Comparison of ENCODE assay signal across 15 mouse cellular contexts in the genomic region with DNA sequence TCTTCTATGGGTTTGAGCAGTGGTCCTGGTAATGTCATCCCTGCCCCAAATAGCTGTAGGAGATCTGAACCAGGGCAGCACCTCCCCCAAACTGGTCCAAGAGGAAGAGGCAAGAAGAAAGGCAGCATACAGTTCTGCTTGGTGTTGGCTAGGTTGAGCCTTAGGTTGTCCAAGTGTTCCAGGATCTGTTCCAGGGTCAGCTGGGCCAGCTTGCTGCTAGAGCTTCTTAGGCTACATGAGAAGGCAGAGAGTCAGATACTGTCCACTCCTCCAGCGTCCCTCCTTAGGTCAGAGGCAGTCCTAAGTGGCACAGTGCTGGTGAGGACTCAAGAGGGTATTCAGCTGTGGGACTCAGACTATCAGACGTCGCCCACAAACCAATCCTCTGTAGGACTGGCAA. TPM values are rescaled to one million over a fixed set of nuclear protein-coding genes. Genes with fewer than 3 reads are reported as not detected.
"Had no signal": no experiment of that assay in that cellular context is flagged by ENCODE, and none has a peak within 500 bp of the region (broad histone marks: within the 10 kb centered on the region; RNA-seq: fewer than 3 reads in every experiment).

No protein-coding gene starts in this region.

- H3K9me3 ChIP-seq: midbrain, embryonic 10.5 days; midbrain, embryonic 12.5 days; neural tube, embryonic 12.5 days had no signal

- H3K4me3 ChIP-seq: midbrain, embryonic 10.5 days; midbrain, embryonic 12.5 days; neural tube, embryonic 12.5 days had no signal

- ATAC-seq: midbrain, embryonic 16.5 days had no signal

- DNase-seq: lung, adult 18-20 months; lung, embryonic 14.5 days; lung, postnatal 10 days; lung, postnatal 4 days; midbrain, embryonic 14.5 days; right cerebral cortex, postnatal 14 days; spleen, adult 18-20 months; thymus, adult 18-20 months; thymus, postnatal 14 days; thymus, postnatal 36 days had no signal

- H3K27me3 ChIP-seq: neural tube, embryonic 12.5 days had no signal

- H3K9ac ChIP-seq: lung, embryonic 14.5 days; midbrain, embryonic 12.5 days; neural tube, embryonic 12.5 days had no signal

- H3K4me2 ChIP-seq: lung, embryonic 14.5 days; midbrain, embryonic 12.5 days; neural tube, embryonic 12.5 days had no signal

- H3K27ac ChIP-seq: midbrain, embryonic 10.5 days; midbrain, embryonic 12.5 days; neural tube, embryonic 12.5 days had no signal

RNA-seq across cellular contexts. Expression of gene Slc27a3, which starts 2.9 kb away (rescaled TPM):
- total RNA-seq: monocyte, adult 5-6 weeks had no signal
